Mouse (Mus musculus): ENCODE data around the gene Zfp91.
"Not testable (repeated sequence)": the region's sequence is repeated elsewhere in the genome, so short reads cannot be mapped to it uniquely, and the experiment has no call there.

Zfp91 gene

GRCm38 (mm10) chr19:12794056-12795044 lies 1.6 kb downstream of the Zfp91 start:
- DNase-seq (ENCODE audit: low spot score), result peak; percentile 94

GRCm38 (mm10) chr19:12792374-12792773 lies 3.6 kb downstream of the Zfp91 start:
- no peak for DNase-seq (ENCODE audit: low spot score)

- no peak for DNase-seq (ENCODE audit: low spot score)
Observed at GRCm38 (mm10) chr19:12787721-12788120, 8.2 kb downstream of the Zfp91 start.

- DNase-seq (ENCODE audit: low spot score), result no peak
Observed at GRCm38 (mm10) chr19:12786803-12787395, 9.0 kb downstream of the Zfp91 start.

GRCm38 (mm10) chr19:12780437-12780836 lies 15.5 kb downstream of the Zfp91 start:
- DNase-seq (ENCODE audit: low spot score), result no peak

- DNase-seq (ENCODE audit: low spot score), result no peak
Observed at GRCm38 (mm10) chr19:12770888-12771287, 25.0 kb downstream of the Zfp91 start.

GRCm38 (mm10) chr19:12765308-12765707 lies 30.6 kb downstream of the Zfp91 start, which contains the start of gene Cntf:
Cntf (minus strand) TSS chr19:12765632.
- no peak for DNase-seq (ENCODE audit: low spot score)

- DNase-seq (ENCODE audit: low spot score), result no peak
Observed at GRCm38 (mm10) chr19:12762212-12763130, 33.5 kb downstream of the Zfp91 start.

GRCm38 (mm10) chr19:12759656-12760055 lies 36.3 kb downstream of the Zfp91 start:
- peak; percentile 58 for DNase-seq (ENCODE audit: low spot score)

GRCm38 (mm10) chr19:12758936-12759478 lies 36.9 kb downstream of the Zfp91 start:
- DNase-seq (ENCODE audit: low spot score), result no peak

- DNase-seq (ENCODE audit: low spot score), result no peak
Observed at GRCm38 (mm10) chr19:12756286-12756685, 39.6 kb downstream of the Zfp91 start.

- no peak for DNase-seq (ENCODE audit: low spot score)
Observed at GRCm38 (mm10) chr19:12731950-12732349, 64.0 kb downstream of the Zfp91 start.

GRCm38 (mm10) chr19:12731036-12731435 lies 64.9 kb downstream of the Zfp91 start:
- DNase-seq (ENCODE audit: low spot score), result no peak

GRCm38 (mm10) chr19:12725851-12726250 lies 70.1 kb downstream of the Zfp91 start:
- DNase-seq (ENCODE audit: low spot score), result no peak

- peak; percentile 8 for DNase-seq (ENCODE audit: low spot score)
Observed at GRCm38 (mm10) chr19:12722308-12722707, 73.6 kb downstream of the Zfp91 start.

- not testable (repeated sequence) for DNase-seq (ENCODE audit: low spot score)
Observed at GRCm38 (mm10) chr19:12721596-12721995, 74.3 kb downstream of the Zfp91 start.

- DNase-seq (ENCODE audit: low spot score), result not testable (repeated sequence)
Observed at GRCm38 (mm10) chr19:12720919-12721318, 75.0 kb downstream of the Zfp91 start.

- DNase-seq (ENCODE audit: low spot score), result no peak
Observed at GRCm38 (mm10) chr19:12720463-12720862, 75.5 kb downstream of the Zfp91 start.

- no peak for DNase-seq (ENCODE audit: low spot score)
Observed at GRCm38 (mm10) chr19:12719189-12719588, 76.7 kb downstream of the Zfp91 start.
